Mouse (Mus musculus) lung, postnatal 25 days (tissue): ENCODE data around the gene Olfr96.
"Not testable (repeated sequence)": the region's sequence is repeated elsewhere in the genome, so short reads cannot be mapped to it uniquely, and the experiment has no call there.

Experiments
- DNase-seq: peaks from one replicate; pipeline ENCODE4 v3.0.0; 2022; ENCODE audit warnings: low spot score

Olfr96 gene

DNA sequence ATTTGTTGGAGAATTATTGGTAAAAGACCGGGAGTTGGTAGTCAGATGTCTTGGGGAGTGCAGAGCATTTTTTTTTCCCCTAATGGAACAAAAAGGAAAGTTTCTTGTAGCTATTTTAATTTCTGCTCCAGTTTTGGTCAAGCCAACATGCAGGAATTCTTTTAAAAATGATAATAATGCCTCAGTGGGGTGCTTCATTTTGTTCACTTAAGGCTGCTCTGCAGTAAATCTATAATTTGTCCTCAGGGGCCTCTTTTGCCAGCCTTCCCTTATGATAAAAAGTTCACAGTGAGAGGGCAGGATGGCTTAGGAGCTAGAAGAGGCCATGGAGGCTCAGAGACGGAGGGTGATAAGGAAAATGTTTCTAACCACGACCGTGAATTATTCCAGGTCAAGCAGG, at the start of gene Olfr96:
Olfr96 (plus strand) TSS at position 301 of the 400 bp plus-strand sequence.
- DNase-seq, result no peak

DNA sequence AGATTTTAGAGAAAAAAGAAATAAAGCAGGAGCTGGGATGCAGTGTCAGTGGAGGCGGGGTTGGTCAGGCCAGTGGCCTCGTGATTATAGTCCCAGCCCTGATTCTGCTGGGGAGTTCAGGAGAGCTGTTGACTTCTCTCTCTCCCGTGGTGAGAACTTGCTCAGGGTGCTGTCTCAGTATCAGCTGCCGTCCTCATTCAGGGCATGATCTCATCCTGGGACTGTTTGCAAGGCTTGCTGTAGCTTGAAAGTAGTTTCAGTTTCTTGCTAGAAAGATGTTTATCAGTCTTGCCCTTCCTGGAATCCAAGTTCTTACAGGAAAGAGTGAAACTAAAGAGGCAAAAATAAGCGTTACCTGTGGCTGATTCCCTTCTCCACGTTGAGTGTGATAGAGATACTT, 34.5 kb upstream of the Olfr96 start:
- no peak for DNase-seq

DNA sequence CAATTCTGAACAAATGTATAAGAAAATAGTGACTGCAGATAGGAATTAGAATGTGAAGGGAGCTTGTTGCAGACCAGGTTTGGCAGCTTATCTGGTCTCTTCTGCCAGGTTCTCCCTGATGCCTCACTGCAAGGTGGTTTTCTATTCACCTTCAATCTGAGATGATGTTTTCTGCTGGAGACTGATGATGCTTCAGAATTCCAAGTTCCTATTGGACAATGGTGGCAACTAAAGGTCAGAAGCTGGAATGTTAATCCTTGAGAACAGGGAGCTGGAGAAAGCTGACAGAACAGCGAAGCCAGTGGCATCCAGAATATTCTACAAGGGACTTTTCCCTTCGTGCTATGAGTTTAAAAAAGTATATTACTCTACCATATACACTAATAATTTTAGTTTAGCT, 29.2 kb upstream of the Olfr96 start:
- peak; percentile 58 for DNase-seq

GRCm38 (mm10) chr17:37193032-37193431, 26.9 kb upstream of the Olfr96 start:
- no peak for DNase-seq

- DNase-seq, result no peak
These were observed 26.3 kb upstream of the Olfr96 start, which contains the start of gene Ubd for GRCm38 (mm10) chr17:37193656-37194055. Gene Ubd (plus strand): TSS chr17:37193892.

- no peak for DNase-seq
These were observed 25.2 kb upstream of the Olfr96 start for GRCm38 (mm10) chr17:37194782-37195181.

DNA sequence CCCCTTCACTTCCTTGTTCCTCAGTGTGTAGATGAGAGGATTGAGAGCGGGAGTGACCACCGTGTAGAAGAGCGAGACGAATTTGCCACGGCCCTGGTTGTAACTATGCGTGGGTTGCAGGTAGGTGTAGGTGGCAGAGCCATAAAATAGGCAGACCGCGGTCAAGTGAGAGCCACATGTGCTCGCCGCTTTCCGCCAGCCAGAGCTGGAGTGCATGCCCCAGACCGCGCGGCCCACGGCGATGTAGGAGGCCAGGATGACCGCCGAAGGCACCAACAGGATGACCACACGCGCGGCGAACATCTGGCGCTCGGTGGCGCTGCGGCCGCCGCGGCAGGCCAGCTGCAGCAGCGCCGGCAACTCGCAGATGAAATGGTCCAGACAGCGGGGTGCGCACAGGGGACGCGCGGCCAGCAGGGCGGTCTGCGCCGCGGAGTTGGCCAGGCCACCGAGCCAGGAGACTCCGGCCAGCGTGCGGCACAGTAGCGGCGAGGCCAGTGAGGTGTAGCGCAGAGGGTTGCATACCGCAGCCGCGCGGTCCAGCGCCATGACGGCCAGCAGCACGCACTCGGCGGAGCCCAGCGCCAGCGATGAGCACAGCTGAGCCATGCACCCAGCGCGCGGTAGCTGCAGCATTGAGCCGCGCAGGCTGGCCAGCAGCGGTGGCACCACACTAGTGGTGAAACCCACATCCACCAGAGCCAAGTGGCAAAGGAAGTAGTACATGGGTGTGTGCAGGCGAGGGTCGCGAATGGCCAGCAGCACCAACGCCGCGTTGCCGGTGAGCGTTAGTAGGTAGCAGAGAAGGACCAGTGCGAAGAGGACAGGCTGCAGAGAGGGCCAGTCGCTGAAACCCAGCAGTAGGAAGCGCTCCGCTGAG, 22.9 kb upstream of the Olfr96 start:
- DNase-seq, result no peak

- DNase-seq, result no peak
These were observed 19.1 kb upstream of the Olfr96 start, which contains the start of gene Olfr94 for GRCm38 (mm10) chr17:37200894-37201293. Gene Olfr94 (minus strand): TSS chr17:37200994.

GRCm38 (mm10) chr17:37203206-37203916, 16.6 kb upstream of the Olfr96 start:
- DNase-seq, result peak; percentile 68

GRCm38 (mm10) chr17:37203917-37204236, 16.1 kb upstream of the Olfr96 start:
- no peak for DNase-seq

DNA sequence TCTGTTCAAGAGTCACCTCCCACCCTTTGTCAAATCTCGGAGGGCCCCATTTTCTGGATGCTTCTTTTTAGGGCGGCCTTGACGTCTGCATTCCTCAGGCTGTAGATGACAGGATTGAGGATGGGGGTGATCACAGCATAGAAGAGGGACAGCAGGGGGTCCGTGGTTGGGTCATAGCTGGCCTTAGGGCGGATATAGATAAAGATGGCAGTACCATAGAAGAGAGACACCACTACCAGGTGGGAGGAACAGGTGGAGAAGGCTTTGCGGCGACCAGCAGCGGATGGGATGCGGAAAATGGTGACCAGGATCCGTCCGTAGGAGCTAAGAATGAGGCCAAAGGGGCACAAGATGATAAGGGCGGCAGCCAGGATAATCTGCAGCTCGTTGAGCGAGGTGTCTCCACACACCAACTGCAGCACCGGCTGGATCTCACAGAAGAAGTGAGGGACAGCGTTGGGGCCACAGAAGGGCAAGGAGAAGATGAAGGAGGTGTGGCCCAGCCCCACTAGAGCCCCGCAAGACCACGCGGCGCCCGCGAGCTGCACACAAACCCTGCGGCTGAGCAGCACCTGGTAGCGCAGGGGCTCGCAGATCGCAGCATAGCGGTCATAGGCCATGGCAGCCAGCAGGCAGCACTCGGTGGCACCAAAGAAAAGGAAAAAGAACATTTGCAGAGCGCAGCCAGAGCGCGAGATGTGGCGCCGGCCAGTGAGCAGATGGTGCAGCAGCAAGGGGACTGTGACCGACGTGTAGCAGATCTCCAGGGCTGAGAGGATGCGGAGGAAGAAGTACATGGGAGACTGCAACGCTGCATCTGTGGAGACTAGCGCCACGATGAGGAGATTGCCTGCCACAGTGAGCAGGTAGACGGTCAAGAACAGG, 8.8 kb upstream of the Olfr96 start:
- DNase-seq, result no peak

DNA sequence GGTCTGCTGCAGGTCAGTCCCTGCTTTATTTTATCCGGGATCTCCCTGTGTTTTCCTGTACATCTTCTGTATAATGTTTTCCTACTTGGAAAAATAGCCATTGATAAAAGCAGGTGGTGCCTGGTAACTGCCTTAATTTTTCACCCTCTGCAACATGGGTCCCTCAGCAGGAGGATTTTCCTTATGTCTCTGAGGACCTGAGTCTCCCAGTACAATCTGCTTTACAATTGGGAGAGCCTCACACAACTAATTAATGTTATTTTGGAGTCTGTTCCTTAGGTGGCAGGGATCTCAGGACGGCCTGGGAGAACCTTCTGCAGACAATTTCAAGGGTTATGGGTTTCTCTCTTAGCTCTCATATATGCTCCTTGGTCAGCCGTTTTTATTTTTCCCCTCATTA, 6.9 kb upstream of the Olfr96 start, which contains the start of gene Olfr95:
Olfr95 (minus strand) TSS at position 101 of the 400 bp plus-strand sequence.
- no peak for DNase-seq

DNA sequence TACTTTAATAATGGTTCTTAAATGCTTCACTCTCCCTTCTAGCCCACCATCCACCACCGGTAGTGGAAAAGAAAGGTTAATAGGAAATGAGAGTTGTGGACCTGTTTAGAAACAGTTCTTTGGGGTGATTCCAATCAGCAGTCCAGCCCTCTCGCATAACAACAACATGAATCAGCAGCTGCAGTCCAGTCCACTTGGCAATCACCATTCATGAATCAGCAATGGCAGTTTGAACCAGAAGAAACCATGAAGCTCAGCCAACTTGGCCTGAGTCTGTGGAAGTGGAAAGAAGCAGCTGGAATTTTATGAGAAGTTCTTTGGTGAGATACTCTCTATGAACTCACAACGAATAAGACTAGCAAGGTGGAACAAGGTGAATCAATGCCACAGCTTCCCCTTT, 1.5 kb upstream of the Olfr96 start:
- peak; percentile 1 for DNase-seq

DNA sequence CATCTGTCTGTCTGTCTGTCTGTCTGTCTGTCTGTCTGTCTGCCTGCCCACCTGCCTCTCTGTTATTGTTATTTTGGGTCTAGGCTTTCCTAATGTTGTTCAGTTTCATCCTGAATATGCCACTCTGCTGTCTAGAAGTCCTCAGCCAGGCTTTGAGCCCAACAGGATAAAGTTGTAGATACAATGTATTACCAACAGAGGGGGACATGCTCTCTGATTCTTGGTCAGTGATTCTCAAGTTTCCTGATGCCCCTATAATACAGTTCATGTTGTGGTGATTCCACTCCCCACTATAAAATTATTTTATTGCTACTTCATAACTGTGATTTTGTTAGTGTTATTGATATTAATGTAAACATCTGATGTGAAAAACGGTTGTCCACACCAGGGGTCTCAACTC, 1.9 kb downstream of the Olfr96 start:
- DNase-seq, result no peak

DNA sequence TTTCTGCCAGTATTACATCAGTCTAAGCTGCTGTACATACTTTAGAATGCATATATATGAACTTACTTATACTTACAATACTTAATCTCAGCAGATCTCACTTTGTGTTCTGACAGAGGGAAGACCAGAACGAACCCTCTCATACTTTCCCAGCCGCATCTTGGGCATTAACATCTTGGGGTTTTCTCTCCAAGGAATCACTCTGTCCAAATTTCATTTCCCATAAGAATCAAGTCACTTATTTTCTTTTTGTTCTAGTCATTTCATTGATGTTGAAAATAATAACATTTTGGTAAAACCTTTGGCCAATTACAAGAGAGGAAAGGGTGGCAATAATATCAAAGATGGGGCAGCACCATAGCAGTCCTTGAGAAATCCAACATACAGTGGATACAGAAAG, 17.3 kb downstream of the Olfr96 start, which contains the start of gene Olfr97:
Olfr97 (minus strand) TSS at position 101 of the 400 bp plus-strand sequence.
- DNase-seq, result not testable (repeated sequence)

- DNase-seq, result no peak
These were observed 22.3 kb downstream of the Olfr96 start for GRCm38 (mm10) chr17:37242198-37242597.

DNA sequence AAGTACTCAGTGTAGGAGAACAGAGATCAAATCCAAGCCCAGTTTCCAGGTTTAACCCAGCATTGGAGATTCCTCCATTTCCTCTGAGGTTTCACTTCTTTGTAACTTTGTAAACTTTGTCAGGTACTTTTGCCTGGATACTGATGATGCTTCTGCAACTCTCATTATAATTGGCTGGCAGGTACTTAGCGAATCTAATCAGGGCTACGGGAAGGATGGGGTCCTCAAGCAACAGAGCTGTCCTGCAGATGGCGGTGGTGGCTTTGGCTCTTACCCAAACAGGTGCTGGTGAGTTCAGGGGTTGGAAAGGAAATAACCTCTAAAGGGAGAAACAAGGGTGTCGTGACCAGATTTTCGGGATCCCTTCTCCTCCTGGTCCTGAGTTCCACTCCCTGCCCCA, 26.8 kb downstream of the Olfr96 start:
- DNase-seq, result peak; percentile 54

DNA sequence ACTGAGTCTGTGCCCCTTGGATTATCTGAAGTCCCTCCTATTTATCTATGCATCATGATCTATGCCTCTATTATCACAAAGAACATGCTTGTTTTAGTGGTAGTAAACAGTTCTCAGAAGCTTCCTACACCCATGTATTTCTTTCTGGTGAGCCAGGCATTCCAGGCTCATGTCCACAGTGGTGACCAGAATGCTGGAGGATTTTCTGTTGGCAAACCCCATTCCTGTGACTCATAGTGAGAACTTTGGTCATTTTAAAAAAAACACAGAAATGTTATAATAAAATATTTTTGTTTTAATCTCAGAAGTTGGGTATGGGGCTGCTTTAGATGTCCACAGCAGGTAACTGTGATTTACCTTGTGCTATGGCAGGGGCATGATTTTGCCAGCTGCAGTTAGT, 29.5 kb downstream of the Olfr96 start:
- DNase-seq, result no peak

- DNase-seq, result peak; percentile 11
These were observed 30.6 kb downstream of the Olfr96 start for GRCm38 (mm10) chr17:37250544-37250943.

DNA sequence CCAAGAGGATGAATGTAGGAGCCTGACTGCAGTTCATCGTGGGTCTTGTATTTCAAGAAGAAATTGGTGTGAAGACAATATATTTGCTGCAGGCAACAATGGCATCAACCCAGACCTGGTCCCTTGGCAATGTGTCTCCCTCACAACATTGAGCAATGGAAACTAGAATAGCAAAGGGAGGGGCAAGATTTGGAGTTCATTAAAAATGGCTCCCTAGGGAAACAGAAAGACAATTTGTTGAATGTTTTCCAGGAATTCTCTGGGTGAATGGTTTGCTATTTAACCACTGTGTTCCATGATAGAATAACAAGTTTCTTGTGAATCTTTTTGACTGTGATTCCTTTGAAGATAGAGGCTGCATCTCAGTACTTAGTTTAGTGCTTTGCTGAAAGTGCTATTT, 43.7 kb downstream of the Olfr96 start, which contains the start of gene Olfr98:
Olfr98 (minus strand) TSS at position 124 of the 400 bp plus-strand sequence.
- DNase-seq, result no peak

DNA sequence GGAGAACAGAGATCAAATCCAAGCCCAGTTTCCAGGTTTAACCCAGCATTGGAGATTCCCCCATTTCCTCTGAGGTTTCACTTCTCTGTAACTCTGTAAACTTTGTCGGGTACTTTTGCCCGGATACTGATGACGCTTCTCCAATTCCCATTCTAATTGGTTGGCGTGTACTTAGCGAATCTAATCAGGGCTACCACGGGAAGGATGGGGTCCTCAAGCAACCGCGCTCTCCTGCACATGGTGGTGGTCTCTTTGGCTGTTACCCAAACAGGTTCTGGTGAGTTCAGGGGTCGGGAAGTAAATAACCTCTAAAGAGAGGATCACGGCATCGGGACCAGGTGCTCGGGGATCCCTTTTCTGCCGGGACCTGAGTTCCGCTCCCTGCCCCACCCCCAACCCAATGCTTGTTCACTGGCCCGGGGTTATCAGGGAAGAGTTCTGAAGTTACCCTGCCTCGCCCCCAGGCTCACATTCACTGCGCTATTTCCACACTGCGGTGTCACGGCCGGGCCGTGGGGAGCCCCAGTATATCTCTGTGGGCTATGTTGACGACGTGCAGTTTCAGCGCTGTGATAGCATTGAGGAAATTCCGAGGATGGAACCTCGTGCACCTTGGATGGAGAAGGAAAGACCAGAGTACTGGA, 50.2 kb downstream of the Olfr96 start, which contains the start of gene H2-M3:
H2-M3 (plus strand) TSS at position 163 of the 644 bp plus-strand sequence.
- DNase-seq, result peak; percentile 94
